Mouse (Mus musculus): ENCODE data around the gene Wdr63. TPM values are rescaled to one million over a fixed set of nuclear protein-coding genes. Genes with fewer than 3 reads are reported as not detected.
A peak's percentile ranks its signal among the peaks of the same experiment; 100 is the strongest.

Gene Wdr63
- polyA plus RNA-seq, 1 experiment from 2014 or later = not detected

- peaks cover 16% of the 10 kb centered on the region for H3K4me1 ChIP-seq
- H3K9ac ChIP-seq = peak overlapping the region; percentile 54
- 67% methylated on average over 3 of the region's 3 CpGs for WGBS
- ATAC-seq (ENCODE audit: extremely low read depth, insufficient number of reproducible peaks, low FRiP score, low TSS enrichment) = no peak
- H3K4me2 ChIP-seq = peak overlapping the region; percentile 65; the same call in 1 of the 2 replicates
- H3K27me3 ChIP-seq (replicated peaks) = peaks cover 32% of the 10 kb centered on the region
- H3K27ac ChIP-seq (replicated peaks) = no peak overlapping the region
- peak overlapping the region; percentile 40; the same call in 1 of the 2 replicates for H3K4me3 ChIP-seq
- no peaks in the 10 kb centered on the region for H3K36me3 ChIP-seq
- H3K9me3 ChIP-seq = no peaks in the 10 kb centered on the region
Observed at GRCm38 (mm10) chr3:146122125-146122420, 14.1 kb upstream of the Wdr63 start.

DNA sequence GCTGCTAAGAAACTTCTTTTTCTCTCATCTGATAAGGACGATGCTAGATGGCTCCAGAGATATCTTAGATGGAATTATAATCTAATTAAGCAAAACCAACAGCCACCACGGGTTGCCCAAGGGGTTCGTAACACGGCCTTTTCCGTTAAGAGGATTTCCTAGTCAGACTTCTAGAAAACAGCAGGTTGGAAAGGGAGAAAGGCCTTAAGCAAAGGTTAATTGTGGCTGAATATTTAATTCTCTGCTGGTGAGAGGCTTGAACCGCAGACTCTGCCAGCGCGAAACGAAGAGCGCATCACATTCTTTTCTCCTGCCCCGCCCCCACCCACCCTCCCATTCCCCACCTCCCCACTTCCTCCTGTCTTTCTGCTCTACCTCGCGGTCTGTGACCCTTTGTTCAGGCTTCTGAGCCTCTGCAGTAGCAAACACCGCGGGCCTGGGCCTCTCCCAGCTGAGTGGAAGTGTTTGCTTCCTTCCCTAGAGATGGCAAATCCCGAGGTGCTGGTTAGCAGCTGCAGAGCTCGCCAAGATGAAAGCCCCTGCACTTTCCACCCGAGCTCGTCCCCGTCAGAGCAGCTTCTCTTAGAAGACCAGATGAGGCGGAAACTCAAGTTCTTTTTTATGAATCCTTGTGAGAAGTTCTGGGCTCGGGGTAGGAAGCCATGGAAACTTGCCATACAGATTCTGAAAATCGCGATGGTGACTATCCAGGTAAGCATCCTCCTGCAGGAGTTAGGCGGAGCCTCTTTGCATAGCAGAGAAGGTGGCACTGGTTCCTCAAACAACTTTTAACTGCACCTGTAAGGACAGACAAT, 13.6 kb upstream of the Wdr63 start:
- ATAC-seq (ENCODE audit: extremely low read depth, insufficient number of reproducible peaks, low FRiP score, low TSS enrichment) = no peak
- H3K27me3 ChIP-seq (replicated peaks) = peaks cover 37% of the 10 kb centered on the region
- peaks cover 17% of the 10 kb centered on the region for H3K4me1 ChIP-seq
- peak overlapping the region; percentile 54 for H3K9ac ChIP-seq
- WGBS = 9% methylated on average over 25 of the region's 25 CpGs
- no peaks in the 10 kb centered on the region for H3K9me3 ChIP-seq
- H3K36me3 ChIP-seq = no peaks in the 10 kb centered on the region
- H3K4me3 ChIP-seq = peak overlapping the region; percentile 40
- no peak overlapping the region for H3K27ac ChIP-seq (replicated peaks)
- H3K4me2 ChIP-seq = peak overlapping the region; percentile 65

DNA sequence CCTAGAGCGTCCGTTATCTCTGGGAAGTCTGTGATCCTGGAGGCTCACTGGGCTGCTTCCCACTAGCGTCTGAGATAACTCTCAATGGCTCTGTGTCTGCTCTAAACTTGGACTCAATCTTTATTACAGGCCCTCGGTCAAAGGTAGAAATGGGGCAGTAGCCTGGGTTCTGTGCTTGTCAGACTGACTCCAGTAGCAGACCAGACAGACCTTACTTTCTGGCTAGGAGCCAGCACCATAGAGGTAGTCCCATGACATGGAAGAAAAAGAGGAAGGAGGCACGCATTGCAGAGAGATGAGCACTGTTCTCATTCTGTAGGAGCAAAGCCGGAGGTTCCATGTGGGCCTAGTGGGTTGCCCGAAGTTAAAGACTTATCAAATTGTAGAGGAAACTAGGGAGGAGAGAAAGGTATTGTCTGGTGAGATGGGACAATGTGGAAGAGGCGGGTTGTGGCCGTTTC, 10.1 kb upstream of the Wdr63 start:
- Histone ChIP-seq H3K4me1 (peaks cover 17% of the 10 kb centered on the region), H3K27me3 (replicated peaks) (peaks cover 47% of the 10 kb centered on the region), H3K4me2 (peak overlapping the region; percentile 68), H3K9me3 (no peaks in the 10 kb centered on the region), H3K27ac (replicated peaks) (no peak overlapping the region), H3K4me3 (peak overlapping the region; percentile 38; the same call in 1 of the 2 replicates), H3K9ac (no peak overlapping the region), H3K36me3 (no peaks in the 10 kb centered on the region)
- no peak for ATAC-seq (ENCODE audit: extremely low read depth, insufficient number of reproducible peaks, low FRiP score, low TSS enrichment)
- WGBS = 46% methylated on average over 9 of the region's 9 CpGs

DNA sequence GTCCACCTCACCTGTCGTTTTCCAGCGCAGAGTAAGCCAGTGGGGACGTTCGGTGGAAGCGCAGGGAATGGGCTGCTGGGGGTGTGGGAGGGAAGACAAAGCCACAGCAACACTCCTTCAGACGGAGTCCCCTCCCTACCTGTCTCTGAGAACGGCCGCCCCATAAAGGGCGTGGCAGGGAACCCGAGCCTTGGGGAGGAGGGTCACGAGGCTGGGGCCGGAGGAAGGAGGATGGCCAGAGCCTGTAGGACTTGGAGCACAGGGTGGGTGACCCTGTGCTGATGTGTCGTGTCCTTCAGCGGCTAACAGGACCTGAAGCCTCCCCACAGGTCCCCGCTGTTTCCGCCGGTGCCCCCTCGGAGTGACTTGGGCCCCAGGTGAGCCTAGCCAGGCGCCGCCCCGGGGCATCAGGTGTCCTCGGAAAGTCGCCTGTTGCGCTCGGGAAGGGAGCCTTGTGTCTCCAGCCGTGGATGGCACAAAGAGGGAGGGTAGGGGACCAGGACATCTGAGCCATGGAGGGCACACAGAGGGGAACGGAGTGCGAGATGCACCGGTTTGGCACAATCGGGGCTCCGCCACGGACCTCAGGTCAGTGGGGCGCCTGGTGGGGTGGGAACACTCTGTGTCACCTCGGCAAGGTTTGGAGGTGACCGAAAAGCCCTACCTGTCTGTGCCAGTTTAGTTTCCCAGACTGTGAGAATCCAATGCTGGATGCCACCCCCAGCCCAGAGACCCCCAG, 9.5 kb upstream of the Wdr63 start, which contains the start of gene Mcoln3:
TSS of gene Mcoln3 (plus strand) at position 193 of the 739 bp plus-strand sequence.
- Histone ChIP-seq H3K27me3 (replicated peaks) (peaks cover 53% of the 10 kb centered on the region), H3K4me2 (peak within 1 kb of the TSS; percentile 68), H3K27ac (replicated peaks) (no peak within 1 kb of the TSS), H3K4me1 (peaks cover 17% of the 10 kb centered on the region), H3K36me3 (no peaks in the 10 kb centered on the region), H3K4me3 (peak within 1 kb of the TSS; percentile 38), H3K9me3 (no peaks in the 10 kb centered on the region), H3K9ac (peak within 1 kb of the TSS; percentile 57)
- no peak for ATAC-seq (ENCODE audit: extremely low read depth, insufficient number of reproducible peaks, low FRiP score, low TSS enrichment)
- 9% methylated on average over 35 of the region's 35 CpGs for WGBS

GRCm38 (mm10) chr3:146110916-146111315, 3.0 kb upstream of the Wdr63 start:
- ATAC-seq (ENCODE audit: extremely low read depth, insufficient number of reproducible peaks, low FRiP score, low TSS enrichment) = no peak
- Histone ChIP-seq H3K4me1 (peaks cover 5% of the 10 kb centered on the region; the same call in 1 of the 2 replicates), H3K9ac (no peak overlapping the region), H3K4me3 (no peak overlapping the region), H3K4me2 (no peak overlapping the region), H3K27ac (replicated peaks) (no peak overlapping the region), H3K27me3 (replicated peaks) (peaks cover 19% of the 10 kb centered on the region), H3K9me3 (0 out of 2 replicates have a peak, but pooled peaks cover 2% of the 10 kb centered on the region), H3K36me3 (no peaks in the 10 kb centered on the region)
- 67% methylated on average over 6 of the region's 6 CpGs for WGBS

DNA sequence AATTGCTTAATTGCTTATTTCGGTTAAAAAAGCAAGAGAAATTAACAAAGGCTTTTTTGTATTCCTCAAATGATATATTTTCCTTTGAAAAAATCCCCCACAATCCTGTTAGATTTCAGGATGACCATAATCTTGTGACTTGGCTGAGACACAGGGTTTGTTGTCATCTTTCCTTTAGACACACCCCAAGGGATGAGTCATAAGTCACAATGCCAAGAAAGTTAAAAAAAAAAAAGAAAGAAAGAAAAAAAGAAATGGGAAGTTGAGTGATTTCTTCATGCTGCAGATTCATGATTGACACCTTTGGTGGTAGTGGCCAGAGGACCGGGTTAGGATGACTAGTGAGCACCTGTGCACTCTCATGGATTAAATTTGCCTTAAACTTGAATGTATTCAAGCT, 2.4 kb upstream of the Wdr63 start:
- no peak for ATAC-seq (ENCODE audit: extremely low read depth, insufficient number of reproducible peaks, low FRiP score, low TSS enrichment)
- Histone ChIP-seq H3K4me1 (peaks cover 5% of the 10 kb centered on the region; the same call in 1 of the 2 replicates), H3K9ac (no peak overlapping the region), H3K4me3 (no peak overlapping the region), H3K9me3 (0 out of 2 replicates have a peak, but pooled peaks cover 6% of the 10 kb centered on the region), H3K27ac (replicated peaks) (no peak overlapping the region), H3K36me3 (no peaks in the 10 kb centered on the region), H3K4me2 (no peak overlapping the region), H3K27me3 (replicated peaks) (peaks cover 19% of the 10 kb centered on the region)
- WGBS = 62% methylated on average over 2 of the region's 2 CpGs

GRCm38 (mm10) chr3:146108945-146109344, 1.0 kb upstream of the Wdr63 start:
- Histone ChIP-seq H3K4me1 (peaks cover 5% of the 10 kb centered on the region; the same call in 1 of the 2 replicates), H3K4me3 (no peak overlapping the region), H3K9ac (no peak overlapping the region), H3K4me2 (no peak overlapping the region), H3K27me3 (replicated peaks) (peaks cover 19% of the 10 kb centered on the region), H3K36me3 (no peaks in the 10 kb centered on the region), H3K27ac (replicated peaks) (no peak overlapping the region), H3K9me3 (peaks cover 14% of the 10 kb centered on the region)
- ATAC-seq (ENCODE audit: extremely low read depth, insufficient number of reproducible peaks, low FRiP score, low TSS enrichment) = no peak
- 61% methylated on average over 2 of the region's 2 CpGs for WGBS

DNA sequence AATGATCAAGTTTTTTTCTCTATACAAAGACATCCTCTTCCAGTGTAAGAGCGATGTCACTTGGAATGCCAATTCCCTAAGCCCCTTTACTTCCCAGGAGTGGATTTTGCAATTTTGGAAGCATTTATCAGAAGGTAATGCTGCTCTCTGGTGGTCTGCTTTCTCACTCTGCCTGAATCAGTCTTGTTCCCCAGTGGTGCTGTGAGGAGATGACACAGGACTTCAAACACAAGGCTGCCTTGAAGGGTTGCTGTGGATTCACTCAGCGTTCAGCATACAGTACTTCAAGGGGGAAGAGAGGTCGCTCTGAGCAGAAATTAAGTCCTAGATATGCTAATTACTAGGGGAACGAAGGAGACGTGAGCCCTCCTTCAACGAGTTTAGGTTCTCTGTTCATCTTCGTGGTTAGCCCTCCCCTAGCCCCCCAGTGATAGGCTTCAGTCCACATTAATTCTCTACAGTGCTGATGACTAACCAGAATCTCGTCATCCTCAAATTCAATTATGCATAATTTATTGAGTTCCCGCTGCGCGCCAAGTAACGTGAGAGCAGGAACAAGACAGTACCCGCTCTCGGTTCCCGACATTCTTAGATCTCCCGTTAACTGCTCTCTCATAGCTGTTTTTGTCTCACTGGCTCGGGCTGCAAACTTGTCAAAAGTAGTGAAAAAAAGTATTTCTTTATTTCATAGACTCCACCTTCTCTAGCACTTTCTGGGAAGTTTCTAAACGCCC, 647 bp downstream of the Wdr63 start:
- Histone ChIP-seq H3K4me3 (peak overlapping the region; percentile 57), H3K27ac (replicated peaks) (no peak overlapping the region), H3K27me3 (replicated peaks) (peaks cover 7% of the 10 kb centered on the region; the same call in 1 of the 2 replicates), H3K4me1 (peaks cover 5% of the 10 kb centered on the region; the same call in 1 of the 2 replicates), H3K36me3 (no peaks in the 10 kb centered on the region), H3K9ac (peak overlapping the region; percentile 73), H3K9me3 (peaks cover 17% of the 10 kb centered on the region), H3K4me2 (peak overlapping the region; percentile 89)
- no peak for ATAC-seq (ENCODE audit: extremely low read depth, insufficient number of reproducible peaks, low FRiP score, low TSS enrichment)
- WGBS = 4% methylated on average over 18 of the region's 18 CpGs

- H3K36me3 ChIP-seq = no peaks in the 10 kb centered on the region
- peaks cover 20% of the 10 kb centered on the region for H3K9me3 ChIP-seq
- ATAC-seq (ENCODE audit: extremely low read depth, insufficient number of reproducible peaks, low FRiP score, low TSS enrichment) = no peak
- peaks cover 16% of the 10 kb centered on the region for H3K4me1 ChIP-seq
- no peak overlapping the region for H3K27ac ChIP-seq (replicated peaks)
- WGBS = 53% methylated on average over 6 of the region's 6 CpGs
- H3K9ac ChIP-seq = no peak overlapping the region
- no peak overlapping the region for H3K4me2 ChIP-seq
- H3K27me3 ChIP-seq (replicated peaks) = no peaks in the 10 kb centered on the region
- H3K4me3 ChIP-seq = no peak overlapping the region
Observed at GRCm38 (mm10) chr3:146102049-146102448, 5.9 kb downstream of the Wdr63 start.

- peaks cover 12% of the 10 kb centered on the region for H3K9me3 ChIP-seq
- H3K27ac ChIP-seq (replicated peaks) = 0 out of 2 replicates have a peak overlapping the region, but pooled peaks have one; percentile 3
- H3K4me2 ChIP-seq = no peak overlapping the region
- H3K4me3 ChIP-seq = no peak overlapping the region
- H3K4me1 ChIP-seq = peaks cover 15% of the 10 kb centered on the region
- H3K9ac ChIP-seq = no peak overlapping the region
- no peaks in the 10 kb centered on the region for H3K27me3 ChIP-seq (replicated peaks)
- no peak for ATAC-seq (ENCODE audit: extremely low read depth, insufficient number of reproducible peaks, low FRiP score, low TSS enrichment)
- H3K36me3 ChIP-seq = no peaks in the 10 kb centered on the region
Observed at GRCm38 (mm10) chr3:146099925-146100324, 8.0 kb downstream of the Wdr63 start.

DNA sequence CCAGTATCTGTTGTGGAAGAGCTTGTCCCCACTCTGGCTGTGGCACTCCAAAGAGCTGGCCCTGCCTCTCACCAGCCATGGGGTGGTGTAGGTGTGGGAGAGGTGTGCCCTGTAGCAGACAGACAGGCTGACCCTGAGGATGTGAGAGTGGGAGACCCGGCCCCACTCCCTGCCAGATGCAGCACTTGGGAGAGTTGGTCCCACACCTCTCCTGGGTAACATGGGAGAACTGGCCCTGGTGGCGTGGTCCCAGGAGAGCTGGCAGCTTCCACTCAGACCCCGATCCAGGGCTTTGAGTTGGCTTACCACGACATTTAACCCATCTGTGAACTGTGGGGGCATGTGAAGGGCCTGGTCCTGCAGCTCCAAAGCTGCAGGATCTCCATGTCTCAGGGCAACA, 10.1 kb downstream of the Wdr63 start:
- Histone ChIP-seq H3K27ac (replicated peaks) (no peak overlapping the region), H3K9me3 (peaks cover 6% of the 10 kb centered on the region; the same call in 1 of the 2 replicates), H3K36me3 (no peaks in the 10 kb centered on the region), H3K9ac (no peak overlapping the region), H3K4me1 (peaks cover 15% of the 10 kb centered on the region), H3K4me2 (no peak overlapping the region), H3K4me3 (no peak overlapping the region), H3K27me3 (replicated peaks) (no peaks in the 10 kb centered on the region)
- WGBS = 87% methylated on average over 4 of the region's 4 CpGs
- ATAC-seq (ENCODE audit: extremely low read depth, insufficient number of reproducible peaks, low FRiP score, low TSS enrichment) = no peak

Data from heart, embryonic 13.5 days (tissue).